Mouse (Mus musculus) ES-E14 (cell line): ENCODE data around the gene Cblc. TPM values are rescaled to one million over a fixed set of nuclear protein-coding genes. Genes with fewer than 3 reads are reported as not detected.

ENCODE experiments used
- DNase-seq: peaks from one replicate; pipeline ENCODE4 v3.0.0-alpha.2; 2013; ENCODE audit warnings: low read depth, low spot score
- H3K27ac ChIP-seq: 2 replicates; pipeline ENCODE4 v1.5.1; 2012; ENCODE audit warnings: low read depth, mild to moderate bottlenecking, low read length, moderate library complexity, mixed read lengths; ENCODE audit not compliant: poor library complexity, insufficient read depth, severe bottlenecking
- H3K36me3 ChIP-seq: 2 replicates; pipeline ENCODE4 v1.6.1; 2012; ENCODE audit warnings: mild to moderate bottlenecking, low read length, moderate library complexity, mixed read lengths; ENCODE audit not compliant: control insufficient read depth, poor library complexity, insufficient read depth, severe bottlenecking
- H3K4me1 ChIP-seq, 2 experiments: fragments of 150-350 bp in 1 of 2; sonication (generic) in 1 of 2; 2 replicates each; pipeline ENCODE4 v1.6.1; 2012; ENCODE audit warnings: low read length in 2 of 2, mild to moderate bottlenecking in 1 of 2, mixed read lengths in 1 of 2; ENCODE audit not compliant: control insufficient read depth in 2 of 2, insufficient read depth in 2 of 2, poor library complexity in 1 of 2
- H3K4me3 ChIP-seq, 2 experiments: fragments of 150-350 bp in 1 of 2; sonication (generic) in 1 of 2; 2 replicates each; pipeline ENCODE4 v1.5.1; 2012; ENCODE audit warnings: low read length in 2 of 2, low read depth in 1 of 2, mild to moderate bottlenecking in 1 of 2, mixed read lengths in 1 of 2; ENCODE audit not compliant: insufficient read depth in 1 of 2, poor library complexity in 1 of 2, severe bottlenecking in 1 of 2
- H3K9ac ChIP-seq: 2 replicates; pipeline ENCODE4 v1.6.1; 2012; ENCODE audit warnings: low read depth, mild to moderate bottlenecking, low read length, mixed read lengths; ENCODE audit not compliant: poor library complexity, insufficient read depth, severe bottlenecking
- H3K9me3 ChIP-seq: fragments of 150-350 bp; sonication (generic); 2 replicates; pipeline ENCODE4 v1.6.1; 2012; ENCODE audit warnings: low read depth, mild to moderate bottlenecking, low read length; ENCODE audit not compliant: control insufficient read depth, insufficient read depth
- CHD2 ChIP-seq: IDR thresholded peaks from 2 replicates; pipeline ENCODE4 v1.6.1; 2014; ENCODE audit warnings: mild to moderate bottlenecking, low read depth, low read length, inconsistent platforms
- HCFC1 ChIP-seq: IDR thresholded peaks from 2 replicates; pipeline ENCODE4 v1.6.1; 2012; ENCODE audit warnings: low read length, inconsistent platforms, borderline replicate concordance; ENCODE audit not compliant: insufficient read depth
- MAFK ChIP-seq: IDR thresholded peaks from 2 replicates; pipeline ENCODE4 v1.6.1; 2014; ENCODE audit warnings: mild to moderate bottlenecking, low read depth, low read length, inconsistent platforms; ENCODE audit not compliant: insufficient read depth
- ZC3H11A ChIP-seq: IDR thresholded peaks from 2 replicates; pipeline ENCODE4 v1.6.1; 2012; ENCODE audit warnings: low read depth, mild to moderate bottlenecking, inconsistent platforms, low read length, borderline replicate concordance
- ZNF384 ChIP-seq: IDR thresholded peaks from 2 replicates; pipeline ENCODE4 v1.6.1; 2012; ENCODE audit warnings: low read depth, low read length, inconsistent platforms
- in situ Hi-C, 2 experiments: fragments of 600-800 bp; cut with MboI; formaldehyde crosslinking; loops; one replicate each; pipeline ENCODE4 v1.15.1; 2025; ENCODE audit warnings: low sequenced_read_pairs in 2 of 2, inconsistent platforms in 1 of 2; ENCODE audit not compliant: unreplicated experiment in 2 of 2
- total RNA-seq: library from RNA; depleted of rRNA; stranded (reverse); fragments of 300-350 nt; gene quantifications from 2 replicates; pipeline ENCODE4 v1.2.3, GENCODE M21; 2012

The Cblc gene
- total RNA-seq, 1 experiment = 3.5 TPM

GRCm38 (mm10) chr7:19758623-19759022, 38.0 kb downstream of the Cblc start:
- no peaks in the 10 kb centered on the region for H3K9me3 ChIP-seq
- peaks cover 21% of the 10 kb centered on the region for H3K36me3 ChIP-seq
- peaks cover 2 to 23% of the 10 kb centered on the region in 2 experiments; a peak in 3 of 4 replicates for H3K4me1 ChIP-seq
- H3K4me3 ChIP-seq = peak overlapping the region in 1 of 2 experiments; percentile 11; a peak in 1 of 4 replicates
- H3K27ac ChIP-seq = no peak overlapping the region
- TF ChIP-seq ZC3H11A (no peak), HCFC1 (no peak), ZNF384 (no peak), CHD2 (no peak), MAFK (no peak)
- in situ Hi-C loops = loop anchor here in 1 of 2 experiments (10.0 kb wide), 1 partner anchor 56 kb away; no protein-coding TSS in a partner anchor
- no peak for DNase-seq
- H3K9ac ChIP-seq = no peak overlapping the region

DNA sequence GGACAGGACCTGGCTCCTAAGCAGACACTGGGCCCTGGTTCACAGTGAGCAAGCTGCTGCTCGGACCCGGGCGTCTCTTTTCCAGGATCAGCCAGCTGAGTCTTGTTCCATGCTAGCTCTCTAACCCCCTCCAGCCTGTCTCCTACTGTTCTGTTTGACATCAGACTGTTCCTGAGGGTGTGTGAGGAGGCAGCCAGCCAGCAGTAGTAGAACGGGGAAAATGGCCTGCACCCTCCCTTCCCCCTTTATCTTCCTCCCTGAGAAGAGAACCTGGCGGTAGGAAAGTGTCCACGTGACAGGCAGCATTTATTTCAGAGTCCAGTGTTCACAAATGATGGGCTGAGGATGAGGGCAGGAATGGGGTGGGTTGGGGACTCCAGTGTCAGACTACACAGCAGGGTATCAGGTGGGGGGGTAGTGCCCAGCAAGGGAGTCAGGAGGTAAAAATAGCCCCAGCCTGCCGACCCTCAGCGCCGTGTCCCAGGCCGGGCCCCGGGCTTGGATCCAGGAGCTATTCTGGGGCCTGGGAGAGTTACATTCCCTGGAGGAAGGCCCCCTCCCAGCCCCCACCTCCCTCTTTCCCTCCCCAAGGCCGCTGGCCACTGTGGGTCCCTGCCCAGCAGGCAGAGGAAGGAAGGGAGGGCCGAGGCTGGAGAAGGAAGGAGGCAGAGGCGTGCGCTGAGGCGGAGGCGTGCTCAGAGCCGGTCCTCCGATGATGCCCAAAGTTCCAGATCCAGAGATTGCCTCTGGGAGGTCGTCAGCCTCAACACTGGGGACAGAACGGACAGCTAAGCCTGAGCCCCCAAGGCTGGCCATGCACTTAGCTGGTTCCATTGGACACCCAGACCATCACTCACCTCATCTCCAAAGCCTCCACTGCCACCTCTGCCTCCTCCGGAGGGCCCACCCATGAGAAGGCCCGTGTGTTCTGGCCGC, 40.5 kb downstream of the Cblc start:
- H3K4me1 ChIP-seq = peaks cover 2 to 22% of the 10 kb centered on the region in 2 experiments; a peak in 3 of 4 replicates
- H3K9me3 ChIP-seq = no peaks in the 10 kb centered on the region
- no peak overlapping the region for H3K4me3 ChIP-seq
- TF ChIP-seq CHD2 = no peak
- TF ChIP-seq MAFK = no peak
- no peak for TF ChIP-seq ZC3H11A
- TF ChIP-seq ZNF384 = no peak
- no peak for TF ChIP-seq HCFC1
- no peak for DNase-seq
- H3K27ac ChIP-seq = no peak overlapping the region
- H3K9ac ChIP-seq = no peak overlapping the region; the same call in 1 of the 2 replicates
- H3K36me3 ChIP-seq = peaks cover 12% of the 10 kb centered on the region
- in situ Hi-C loops = loop anchor here in 1 of 2 experiments (10.0 kb wide), 1 partner anchor 59 kb away; no protein-coding TSS in a partner anchor

DNA sequence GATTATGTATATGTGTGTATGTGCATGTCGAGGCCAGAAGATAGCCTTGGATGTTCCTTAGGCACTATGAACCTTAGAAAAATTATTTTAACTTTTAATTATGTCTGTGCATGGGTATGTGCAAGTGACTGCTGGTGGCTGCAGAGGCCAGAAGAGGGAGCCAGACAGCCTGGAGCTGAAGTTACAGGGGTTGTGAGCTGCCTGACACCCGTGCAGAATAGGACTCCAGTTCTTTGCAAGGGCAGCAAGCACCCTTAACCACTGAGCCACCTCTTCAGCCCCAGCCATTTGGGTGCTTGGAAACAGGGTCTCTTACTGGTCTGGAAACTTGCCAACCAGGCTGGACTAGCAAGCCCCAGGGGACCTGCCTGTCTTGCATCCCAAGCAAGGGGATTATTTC, 41.6 kb downstream of the Cblc start:
- H3K4me3 ChIP-seq = no peak overlapping the region

DNA sequence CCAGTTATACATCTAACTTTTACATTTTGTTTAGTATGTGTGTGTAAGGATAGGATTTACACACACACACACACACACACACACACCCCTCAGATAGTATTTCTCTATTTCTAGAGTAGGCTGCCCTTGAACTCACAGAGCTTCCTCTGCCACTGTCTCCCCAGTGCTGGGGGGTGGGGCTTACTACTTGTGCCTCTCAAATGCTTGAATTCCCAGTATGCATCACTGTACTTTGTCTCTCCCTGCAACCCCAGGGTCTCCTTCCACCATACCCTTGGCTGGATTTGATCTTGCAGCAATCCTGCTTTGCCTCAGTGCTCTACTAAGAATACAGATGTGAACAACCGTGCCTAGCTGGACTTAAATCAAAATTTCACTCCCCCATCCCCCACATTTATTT, 42.5 kb downstream of the Cblc start:
- Histone ChIP-seq H3K9ac (no peak overlapping the region), H3K9me3 (no peaks in the 10 kb centered on the region), H3K4me1 (peaks cover 2 to 22% of the 10 kb centered on the region in 2 experiments; a peak in 3 of 4 replicates), H3K4me3 (no peak overlapping the region), H3K36me3 (peaks cover 12% of the 10 kb centered on the region), H3K27ac (peak overlapping the region; percentile 55; the same call in 1 of the 2 replicates)
- no peak for TF ChIP-seq MAFK
- TF ChIP-seq ZC3H11A = no peak
- TF ChIP-seq HCFC1 = no peak
- TF ChIP-seq ZNF384 = no peak
- no peak for TF ChIP-seq CHD2
- no peak for DNase-seq
- in situ Hi-C loops = loop anchor here in 1 of 2 experiments (10.0 kb wide), 1 partner anchor 61 kb away; no protein-coding TSS in a partner anchor

More for the DNA sequence above, 41.6 kb downstream of the Cblc start:
- Histone ChIP-seq H3K9ac (no peak overlapping the region), H3K36me3 (peaks cover 12% of the 10 kb centered on the region), H3K4me1 (peaks cover 2 to 24% of the 10 kb centered on the region in 2 experiments; a peak in 3 of 4 replicates), H3K27ac (no peak overlapping the region), H3K9me3 (no peaks in the 10 kb centered on the region)
- TF ChIP-seq ZNF384 (no peak), CHD2 (no peak), MAFK (no peak)
- in situ Hi-C loops = loop anchor here in 1 of 2 experiments (10.0 kb wide), 1 partner anchor 60 kb away; no protein-coding TSS in a partner anchor
- DNase-seq = no peak
